Mouse (Mus musculus) G1E-ER4 (cell line): ENCODE results near the gene Gm20696. TPM values are rescaled to one million over a fixed set of nuclear protein-coding genes. Genes with fewer than 3 reads are reported as not detected.

Experiments used
- GATA1 ChIP-seq: IDR thresholded peaks from one replicate; pipeline ENCODE4 v1.8.0; 2012; ENCODE audit warnings: low read length, inconsistent platforms
- polyA plus RNA-seq: library from polyadenylated mRNA; stranded (reverse); fragments of >175 nt; gene quantifications from 2 replicates; pipeline ENCODE4 v1.2.3, GENCODE M21; 2012

Gene Gm20696
- polyA plus RNA-seq, 1 experiment = not detected

DNA sequence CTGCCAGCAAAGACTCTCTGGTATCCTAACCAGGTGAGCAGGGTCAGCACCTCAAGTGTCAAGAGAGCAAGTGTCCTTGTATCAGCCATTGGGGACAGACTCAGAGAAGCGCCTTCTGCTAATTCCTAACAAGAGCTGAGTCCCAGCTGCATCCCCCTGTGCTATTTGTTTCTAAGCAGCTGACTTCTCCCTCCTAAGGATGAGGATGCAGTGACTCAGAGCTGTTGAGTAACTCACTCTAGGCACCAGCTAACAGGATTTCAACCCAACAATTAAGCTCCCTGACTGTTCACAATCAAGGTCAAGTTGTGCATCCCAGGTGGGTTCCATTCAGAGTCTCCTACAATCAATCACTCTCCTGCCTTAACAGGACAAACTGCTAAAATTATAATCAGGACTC lies 49.2 kb downstream of the Gm20696 start:
- no peak for TF ChIP-seq GATA1

DNA sequence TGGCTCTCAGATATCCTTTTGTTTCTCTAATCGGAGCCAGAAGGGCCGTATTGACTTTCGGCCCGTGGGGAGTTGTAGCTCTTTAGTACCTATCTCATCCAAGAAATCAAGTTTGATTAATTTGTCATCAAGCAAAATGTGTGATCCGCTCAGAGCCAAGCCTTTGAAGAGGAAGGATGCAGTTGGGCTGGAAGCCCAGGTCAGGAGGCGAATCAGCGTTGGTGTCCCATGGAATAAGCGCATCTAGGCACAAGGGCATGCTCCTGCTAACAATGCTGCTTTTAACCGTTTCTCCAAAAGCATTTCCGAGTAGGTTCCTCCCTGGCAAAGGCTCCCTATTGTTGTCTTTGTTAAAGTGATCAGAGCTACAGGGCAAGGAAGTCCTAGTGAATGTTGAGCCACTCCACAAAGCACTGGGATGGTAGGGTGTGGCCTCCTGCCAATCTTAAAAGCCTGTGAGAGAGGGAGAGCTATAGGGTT lies 51.3 kb downstream of the Gm20696 start:
- TF ChIP-seq GATA1 = no peak

DNA sequence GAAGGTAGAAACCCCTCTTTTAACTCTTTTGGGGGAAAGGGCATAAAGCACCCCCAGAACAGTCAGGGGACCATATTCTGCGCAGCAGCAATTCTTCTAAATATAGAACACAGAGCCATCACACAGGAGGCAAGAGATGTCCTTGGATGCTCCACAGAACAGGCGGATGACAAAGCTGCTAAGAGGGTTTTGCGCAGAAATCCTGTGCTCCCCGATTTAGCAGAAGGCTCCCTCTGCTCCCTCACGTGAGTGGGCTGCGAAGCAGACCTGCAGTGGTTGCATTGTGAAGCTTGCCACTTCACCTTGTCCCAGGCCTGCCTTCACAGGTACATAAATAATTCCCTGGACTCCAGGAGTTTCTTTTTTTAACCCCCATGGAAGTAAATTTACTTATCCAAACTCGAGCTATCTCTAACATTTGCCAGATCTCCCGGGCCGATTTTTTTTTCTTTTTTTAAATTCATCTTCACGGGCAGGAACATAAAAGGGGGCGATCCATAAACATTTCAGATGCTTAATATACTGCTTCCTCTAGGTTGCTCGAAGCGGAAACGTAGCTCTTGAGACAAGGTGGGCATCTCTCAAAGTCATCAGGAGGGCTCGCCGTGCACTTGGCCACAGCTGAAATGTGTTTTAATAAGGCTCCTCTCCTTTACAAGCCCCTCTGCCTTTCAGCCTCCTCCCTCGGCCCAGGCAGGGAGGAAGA lies 51.9 kb downstream of the Gm20696 start:
- no peak for TF ChIP-seq GATA1

DNA sequence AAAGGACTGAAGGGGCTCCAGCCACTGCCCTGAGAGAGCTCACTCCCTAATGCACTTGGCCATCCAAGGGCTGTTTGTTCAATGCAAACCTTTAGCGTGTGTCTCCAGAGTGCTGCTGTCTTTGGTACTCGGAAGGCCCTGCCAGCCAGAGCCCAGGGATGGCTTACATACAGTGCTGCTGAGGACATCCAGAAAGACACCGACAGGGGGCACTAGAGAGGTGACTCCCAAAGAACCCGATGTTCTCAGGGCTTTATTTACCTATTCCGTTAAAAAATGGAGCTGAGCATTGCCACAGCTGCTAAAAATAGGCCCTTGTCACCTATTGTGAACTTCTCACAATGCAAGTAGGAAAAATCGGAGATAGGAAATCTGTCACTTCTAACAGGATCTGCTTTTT lies 54.7 kb downstream of the Gm20696 start:
- TF ChIP-seq GATA1 = no peak

DNA sequence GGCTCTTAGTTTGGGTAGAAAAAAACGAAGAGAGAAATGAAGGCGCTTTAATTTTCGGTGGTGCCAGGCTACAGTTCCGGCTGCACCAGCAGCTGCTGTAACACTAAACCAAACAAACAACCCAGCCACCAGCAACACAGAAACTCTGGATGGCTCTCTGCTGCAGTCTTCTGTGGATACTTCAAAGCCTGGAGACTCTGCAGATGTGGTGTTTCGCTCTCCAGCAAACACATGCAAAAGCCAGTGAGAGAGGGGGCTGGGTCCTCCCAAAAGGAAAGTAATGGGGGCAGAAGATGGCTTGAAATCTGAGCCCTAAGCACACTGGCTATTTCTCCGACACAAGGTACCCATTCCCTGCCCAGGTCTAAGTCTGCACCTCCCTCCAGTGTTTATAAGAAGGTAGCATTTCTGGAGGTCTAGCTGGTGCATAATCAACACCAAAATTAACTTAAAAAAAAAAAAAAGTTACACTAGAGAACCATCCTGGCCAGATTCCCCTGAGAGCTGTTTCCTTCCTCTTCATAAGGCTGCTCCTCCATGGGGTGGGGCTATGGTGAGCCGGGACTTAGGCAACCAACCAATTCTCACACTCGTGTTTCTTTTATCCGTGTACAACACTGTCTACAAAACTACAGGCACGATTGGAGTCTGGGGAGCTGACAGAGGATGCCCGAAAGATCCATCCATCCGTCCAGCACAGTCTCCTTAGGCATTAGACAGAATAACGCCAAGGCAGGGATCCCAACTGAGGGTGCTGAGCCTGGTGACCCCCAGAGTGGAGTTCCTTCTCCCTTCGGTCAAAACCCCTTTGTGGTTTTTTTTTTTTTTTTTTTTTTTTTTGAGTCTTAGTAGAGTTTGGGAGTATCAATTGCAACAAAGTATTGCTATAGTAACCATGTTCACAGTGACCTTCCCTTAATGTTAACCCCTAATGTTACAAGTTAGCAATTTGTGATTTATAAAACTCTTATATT lies 55.9 kb downstream of the Gm20696 start:
- TF ChIP-seq GATA1 = no peak

DNA sequence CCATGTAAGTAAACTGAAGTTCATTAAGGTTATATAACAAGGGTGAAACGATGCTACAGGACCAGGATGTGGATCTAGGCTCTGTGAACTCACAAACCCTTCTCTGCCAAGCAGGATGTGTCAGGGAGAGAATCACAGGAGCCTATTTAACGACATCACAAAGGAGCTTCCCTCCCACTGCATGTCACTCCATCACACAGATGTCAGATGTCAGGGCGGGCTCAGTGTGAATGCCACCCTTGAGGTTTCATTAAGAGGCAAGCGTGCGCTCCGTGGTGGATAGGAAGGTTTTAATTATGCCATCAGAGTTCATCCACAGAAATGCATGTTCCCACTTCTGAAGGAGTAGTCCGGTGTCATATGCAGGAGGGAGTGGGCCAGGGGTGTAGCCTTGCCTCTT lies 60.5 kb downstream of the Gm20696 start:
- no peak for TF ChIP-seq GATA1

DNA sequence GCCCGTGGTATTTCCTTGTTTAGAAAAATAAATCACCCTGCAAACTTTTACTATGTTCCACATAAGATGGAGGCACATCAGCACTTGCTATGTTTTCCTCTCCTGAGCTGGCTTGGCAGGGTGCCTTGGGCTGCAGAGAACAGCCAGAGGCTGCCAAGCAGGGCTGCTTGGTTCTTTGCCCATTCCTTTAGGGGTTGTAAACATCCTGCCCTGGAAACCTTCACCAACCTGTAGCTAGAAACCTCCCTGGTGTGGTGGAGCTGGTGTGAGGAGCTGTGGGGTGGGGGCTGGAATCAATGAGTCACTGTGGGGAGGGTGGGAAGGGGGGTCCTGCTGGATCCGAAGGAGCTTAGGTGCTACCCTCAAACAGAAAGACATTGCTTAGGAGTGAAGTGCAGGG lies 61.8 kb downstream of the Gm20696 start:
- TF ChIP-seq GATA1 = no peak

DNA sequence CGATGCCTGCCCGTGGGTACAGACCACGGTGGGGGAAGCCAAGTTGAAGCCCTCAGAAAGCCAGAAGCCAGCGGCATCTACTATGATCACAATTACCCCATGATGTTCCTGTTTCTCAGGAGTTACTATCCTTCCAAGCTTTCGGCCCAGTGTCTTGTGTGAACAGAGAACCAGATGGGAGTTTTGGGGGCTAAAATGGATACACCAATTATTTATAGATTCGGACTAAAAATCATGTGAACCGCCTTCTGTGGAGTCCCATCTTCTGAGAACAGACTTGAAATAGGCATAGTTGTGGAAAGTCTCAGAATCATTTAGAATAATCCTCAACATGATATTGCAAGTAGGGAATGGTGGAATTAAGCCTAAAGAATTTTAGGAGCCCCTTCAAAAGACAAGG lies 64.2 kb downstream of the Gm20696 start:
- no peak for TF ChIP-seq GATA1

DNA sequence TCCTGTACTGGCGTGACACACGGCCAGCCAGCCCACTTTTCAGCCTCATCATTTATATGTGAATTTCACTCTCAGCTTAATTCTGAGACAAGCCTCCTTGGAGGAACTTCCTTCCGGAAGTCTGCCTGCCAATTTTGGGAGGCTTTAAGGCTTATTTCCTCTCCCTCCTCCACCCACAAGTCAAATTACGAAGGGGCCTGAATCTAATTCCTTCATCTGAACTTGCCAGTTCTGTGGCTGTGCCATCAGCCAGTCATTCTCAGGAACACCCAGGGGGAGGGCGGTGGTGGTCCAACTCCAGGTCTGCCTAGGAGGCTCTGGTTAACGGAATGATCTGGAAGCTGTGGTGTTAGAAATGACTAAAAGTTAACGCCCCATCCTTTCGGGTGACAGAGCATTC lies 65.7 kb downstream of the Gm20696 start:
- TF ChIP-seq GATA1 = no peak

DNA sequence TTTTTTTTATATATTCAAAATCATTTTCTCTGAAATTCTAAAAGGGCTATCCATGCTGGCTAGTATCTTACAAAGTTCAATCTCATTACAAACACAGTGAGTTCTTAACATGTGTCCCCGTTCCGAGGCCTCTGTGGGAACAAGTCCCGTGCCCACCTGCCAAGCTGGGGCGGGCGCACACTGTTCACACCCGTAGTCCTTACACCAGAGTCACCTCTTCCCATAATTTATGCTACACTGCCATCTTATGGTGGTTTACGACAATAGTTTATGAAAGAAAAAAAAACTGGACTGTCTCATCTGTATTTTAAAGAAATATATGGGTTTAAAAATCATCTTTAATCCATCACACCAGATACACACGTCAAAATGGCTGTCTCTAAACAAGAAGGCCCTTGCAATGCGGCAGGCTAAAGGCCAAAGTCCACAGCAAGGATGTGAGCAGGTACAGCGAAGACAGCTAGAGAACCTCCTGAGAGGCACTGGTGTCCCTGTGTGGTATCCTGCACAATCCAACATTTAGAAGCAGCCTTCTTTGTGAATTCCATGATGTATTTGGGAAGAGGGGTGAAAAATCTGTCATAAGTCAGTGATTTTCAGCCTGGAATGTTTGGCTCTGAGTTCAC lies 66.3 kb downstream of the Gm20696 start:
- no peak for TF ChIP-seq GATA1

DNA sequence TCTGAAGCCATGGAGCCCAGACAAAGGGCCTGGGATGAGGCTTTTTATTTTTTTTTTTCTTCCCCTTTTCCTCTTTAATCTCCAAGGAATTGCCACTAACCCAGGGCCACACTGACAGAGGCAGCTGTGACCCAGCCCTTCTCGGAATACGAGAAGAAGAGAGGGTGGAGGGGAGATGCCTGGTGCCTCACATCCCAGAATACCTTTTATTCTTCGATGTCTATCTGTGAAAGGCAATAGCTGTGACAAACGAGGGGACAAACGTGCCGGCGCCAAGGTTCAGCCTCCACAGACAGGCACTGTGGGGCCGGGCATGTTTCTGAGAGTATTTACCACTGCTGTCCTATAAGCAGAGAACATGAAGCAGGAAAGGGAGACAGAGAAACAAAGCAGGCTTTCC lies 66.9 kb downstream of the Gm20696 start:
- TF ChIP-seq GATA1 = no peak

DNA sequence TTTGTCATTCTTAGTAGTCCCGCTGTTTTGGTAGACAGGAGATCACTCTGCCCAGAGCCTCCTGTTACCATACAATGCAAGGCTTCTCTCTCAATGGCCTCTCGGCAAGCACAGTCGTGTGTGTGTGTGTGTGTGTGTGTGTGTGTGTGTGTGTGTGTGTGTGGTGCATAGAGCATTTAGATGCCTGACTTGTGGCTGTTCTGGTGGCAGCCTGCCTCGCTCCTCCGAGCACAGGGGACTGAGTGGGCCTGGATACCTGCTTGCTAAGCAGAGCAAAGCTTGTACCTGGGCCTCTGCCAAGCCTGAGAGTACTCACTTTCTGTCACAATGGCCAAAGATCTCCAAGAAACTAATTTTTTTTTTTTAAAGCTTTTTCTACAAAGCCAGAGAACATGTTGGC lies 67.4 kb downstream of the Gm20696 start:
- TF ChIP-seq GATA1 = no peak

DNA sequence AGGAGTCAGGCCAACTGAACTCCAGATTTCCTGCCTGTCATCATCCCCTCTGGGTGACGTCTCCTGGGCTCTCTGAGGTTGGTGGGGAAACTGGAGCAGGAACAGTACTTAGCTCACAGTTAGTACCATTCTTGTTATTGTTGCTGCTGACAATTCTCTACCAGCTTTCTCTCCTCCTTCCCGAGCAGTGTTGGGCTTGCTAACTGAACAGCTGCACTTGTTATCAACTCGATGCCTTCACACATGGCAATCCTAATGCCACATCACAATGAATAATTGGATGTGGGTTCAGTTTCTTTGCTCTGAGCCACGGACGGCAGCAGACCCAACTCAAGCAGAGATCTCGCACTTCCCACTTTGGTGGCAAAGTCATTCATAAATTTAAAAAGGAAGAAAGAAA lies 89.6 kb downstream of the Gm20696 start:
- TF ChIP-seq GATA1 = no peak

DNA sequence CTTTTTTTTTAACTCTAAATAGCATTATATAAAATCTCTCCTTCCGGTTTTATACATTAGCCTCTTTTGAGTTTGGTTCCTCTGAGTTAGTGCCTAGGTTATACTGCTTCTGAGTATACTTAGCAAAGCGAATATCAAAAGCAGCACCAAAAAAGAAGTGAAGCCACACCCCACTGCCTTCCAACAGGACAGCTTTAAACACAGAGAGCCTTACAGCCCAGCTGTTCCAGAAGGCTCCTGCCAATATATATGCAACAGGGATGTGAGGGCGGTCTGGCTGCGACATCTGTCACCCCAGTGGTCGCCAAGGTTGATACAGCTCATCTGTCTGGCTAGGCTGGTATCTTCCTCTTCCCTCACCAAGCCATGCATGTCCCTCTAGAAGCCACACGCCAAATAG lies 91.0 kb downstream of the Gm20696 start:
- no peak for TF ChIP-seq GATA1

DNA sequence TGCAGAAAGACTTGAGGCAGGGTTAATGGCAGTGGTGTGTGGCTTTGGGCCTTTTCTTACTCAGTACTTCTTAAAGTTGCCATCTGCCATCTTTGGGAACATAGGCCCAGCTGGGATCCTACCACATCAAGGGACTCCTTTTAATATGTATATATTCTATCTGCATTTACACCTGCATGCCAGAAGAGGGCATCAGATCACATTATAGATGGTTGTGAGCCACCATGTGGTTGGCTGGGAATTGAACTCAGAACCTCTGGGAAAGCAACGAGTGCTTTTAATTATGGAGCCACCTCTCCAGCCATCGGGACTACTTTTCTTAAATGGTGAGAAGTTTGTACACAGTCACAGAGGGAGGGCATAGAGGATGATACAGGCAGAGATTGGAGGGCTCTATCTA lies 93.3 kb downstream of the Gm20696 start:
- TF ChIP-seq GATA1 = no peak

DNA sequence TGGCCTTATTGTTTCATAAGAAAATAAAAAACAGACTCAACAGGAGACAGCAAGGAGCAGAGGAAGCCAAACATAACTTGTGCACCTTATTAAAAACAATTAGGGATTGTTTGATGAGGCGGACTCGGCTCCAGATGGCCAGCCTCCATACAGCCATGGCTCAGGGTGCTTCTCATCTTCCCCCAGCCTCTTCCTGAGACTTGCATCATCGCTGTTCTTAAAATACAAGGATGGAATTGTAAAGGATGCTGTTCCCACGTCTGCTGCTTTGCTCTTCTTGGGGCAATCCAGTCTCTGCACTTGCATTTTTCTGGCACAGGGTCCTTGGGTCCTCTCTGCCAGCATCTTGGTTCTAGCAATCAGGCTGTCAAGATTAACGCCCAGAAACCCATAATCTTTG lies 94.5 kb downstream of the Gm20696 start:
- no peak for TF ChIP-seq GATA1
